Mouse (Mus musculus) midbrain, embryonic 12.5 days (tissue): ENCODE measurements at regions not wholly inside any gene's neighbourhood (a gene's known extent, or its start where the extent isn't known, plus 50 kb on each side); places are given as distances from the start of the nearest gene placed in this dataset.

Experiments
- ATAC-seq: fragments of 200-750 bp; cut with Nextera tagmentation; 2 replicates; pipeline ENCODE4 v1.8.0; 2017; ENCODE audit warnings: low read depth, moderate TSS enrichment, moderate library complexity; ENCODE audit not compliant: low FRiP score
- H3K27ac ChIP-seq: fragments of 300-500 bp; sonication (generic); replicated peaks from 2 replicates; pipeline ENCODE4 v1.5.1; 2016; ENCODE audit warnings: mild to moderate bottlenecking
- H3K27me3 ChIP-seq: fragments of 300-500 bp; sonication (generic); 2 replicates; pipeline ENCODE4 v1.6.1; 2016; ENCODE audit warnings: mild to moderate bottlenecking
- H3K36me3 ChIP-seq: fragments of 300-500 bp; sonication (generic); 2 replicates; pipeline ENCODE4 v1.6.1; 2016
- H3K4me1 ChIP-seq: fragments of 300-500 bp; sonication (generic); 2 replicates; pipeline ENCODE4 v1.6.1; 2016
- H3K4me2 ChIP-seq: fragments of 300-500 bp; sonication (generic); replicated peaks from 2 replicates; pipeline ENCODE4 v1.6.1; 2016; ENCODE audit warnings: mild to moderate bottlenecking, moderate library complexity
- H3K4me3 ChIP-seq: fragments of 300-500 bp; sonication (generic); 2 replicates; pipeline ENCODE4 v1.5.1; 2016; ENCODE audit warnings: mild to moderate bottlenecking
- H3K9ac ChIP-seq: fragments of 300-500 bp; sonication (generic); replicated peaks from 2 replicates; pipeline ENCODE4 v1.6.1; 2016; ENCODE audit warnings: mild to moderate bottlenecking, moderate library complexity
- H3K9me3 ChIP-seq: fragments of 300-500 bp; sonication (generic); 2 replicates; pipeline ENCODE4 v1.6.1; 2016; ENCODE audit warnings: mild to moderate bottlenecking
- WGBS: fragments of 180-500 bp; shearing (Covaris S2); methylation state at CpG from one replicate; pipeline ENCODE4 v1.1.7; 2016; 5-methylcytosine and 5-hydroxymethylcytosine counted together

DNA sequence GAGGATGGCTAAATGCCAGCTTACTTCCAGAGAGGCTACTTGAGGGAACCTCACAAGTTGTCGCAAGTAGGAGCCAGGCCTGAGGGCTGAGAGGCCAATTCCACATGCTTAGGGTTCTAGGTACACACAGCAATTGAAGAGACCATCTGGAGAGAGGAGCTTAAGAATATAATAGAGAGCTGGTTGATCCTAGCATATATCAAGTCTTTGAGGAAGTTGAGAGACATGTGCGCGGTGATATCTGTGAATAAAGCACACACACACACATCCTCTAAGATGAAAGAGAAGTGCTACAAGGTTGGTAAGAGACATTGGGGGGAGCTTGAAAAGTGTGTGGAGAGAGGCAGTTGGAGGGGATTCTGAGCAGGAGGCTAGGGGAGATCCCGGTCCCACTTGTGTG, 189.5 kb downstream of the Zfp462 start:
- H3K27me3 ChIP-seq, result no peaks in the 10 kb centered on the region; the same call in 1 of the 2 replicates
- peaks cover 9% of the 10 kb centered on the region; the same call in 1 of the 2 replicates for H3K4me1 ChIP-seq
- H3K9ac ChIP-seq, result no peak overlapping the region
- no peaks in the 10 kb centered on the region for H3K9me3 ChIP-seq
- 95% methylated on average over 4 of the region's 4 CpGs for WGBS
- H3K4me3 ChIP-seq, result no peak overlapping the region
- H3K27ac ChIP-seq, result no peak overlapping the region
- H3K36me3 ChIP-seq, result no peaks in the 10 kb centered on the region
- no peak overlapping the region for H3K4me2 ChIP-seq
- ATAC-seq, result no peak

DNA sequence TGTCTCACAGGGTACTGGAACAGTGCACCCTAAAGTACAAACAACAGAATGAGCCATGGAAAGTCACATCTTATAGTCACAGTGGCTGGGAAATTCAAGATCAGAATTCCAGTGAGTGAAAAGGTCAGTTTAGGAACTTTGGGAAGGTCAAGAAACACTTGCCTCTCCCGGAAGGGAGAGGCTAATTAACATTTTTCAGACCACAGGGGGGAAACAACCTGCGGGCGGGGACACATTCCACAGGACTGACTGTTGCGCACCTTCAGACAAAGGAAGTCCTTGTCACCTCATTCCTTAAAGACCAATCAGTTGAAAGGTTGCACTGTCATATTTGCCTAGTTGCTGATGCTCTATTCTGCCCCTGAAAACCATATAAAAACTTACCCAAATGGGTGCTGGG, 189.9 kb downstream of the Zfp462 start:
- Histone ChIP-seq H3K27ac (no peak overlapping the region), H3K4me2 (no peak overlapping the region), H3K9ac (no peak overlapping the region), H3K4me3 (no peak overlapping the region), H3K4me1 (peaks cover 9% of the 10 kb centered on the region; the same call in 1 of the 2 replicates), H3K27me3 (no peaks in the 10 kb centered on the region; the same call in 1 of the 2 replicates), H3K36me3 (no peaks in the 10 kb centered on the region), H3K9me3 (no peaks in the 10 kb centered on the region)
- ATAC-seq, result no peak
- WGBS, result 67% methylated on average over 4 of the region's 4 CpGs

DNA sequence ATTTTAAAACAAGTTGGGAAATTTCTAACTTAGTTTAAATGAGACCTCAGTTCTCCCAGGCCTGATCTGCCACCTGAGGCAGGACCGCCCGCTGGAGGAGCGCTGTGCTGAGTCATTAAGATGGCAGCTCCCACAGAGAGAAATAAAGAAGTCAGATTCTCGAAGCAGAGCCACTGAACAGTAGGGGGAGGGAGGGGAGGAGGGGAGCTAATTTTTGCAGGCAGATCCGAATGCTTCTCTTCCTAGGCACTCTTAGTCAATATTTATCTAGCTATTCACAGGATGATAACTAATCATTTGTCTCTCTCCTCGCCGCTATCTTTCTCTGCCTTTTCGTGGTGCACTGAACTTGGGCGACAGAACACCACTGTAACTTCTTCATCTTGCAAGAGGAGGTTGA, 191.4 kb downstream of the Zfp462 start:
- no peaks in the 10 kb centered on the region for H3K9me3 ChIP-seq
- WGBS, result 6% methylated on average over 9 of the region's 9 CpGs
- H3K4me1 ChIP-seq, result peaks cover 9% of the 10 kb centered on the region; the same call in 1 of the 2 replicates
- H3K36me3 ChIP-seq, result no peaks in the 10 kb centered on the region
- H3K4me2 ChIP-seq, result peak overlapping the region; percentile 32
- no peak overlapping the region for H3K9ac ChIP-seq
- H3K27me3 ChIP-seq, result no peaks in the 10 kb centered on the region; the same call in 1 of the 2 replicates
- no peak overlapping the region for H3K4me3 ChIP-seq
- ATAC-seq, result peak; percentile 65; the same call in 1 of the 2 replicates
- H3K27ac ChIP-seq, result no peak overlapping the region

DNA sequence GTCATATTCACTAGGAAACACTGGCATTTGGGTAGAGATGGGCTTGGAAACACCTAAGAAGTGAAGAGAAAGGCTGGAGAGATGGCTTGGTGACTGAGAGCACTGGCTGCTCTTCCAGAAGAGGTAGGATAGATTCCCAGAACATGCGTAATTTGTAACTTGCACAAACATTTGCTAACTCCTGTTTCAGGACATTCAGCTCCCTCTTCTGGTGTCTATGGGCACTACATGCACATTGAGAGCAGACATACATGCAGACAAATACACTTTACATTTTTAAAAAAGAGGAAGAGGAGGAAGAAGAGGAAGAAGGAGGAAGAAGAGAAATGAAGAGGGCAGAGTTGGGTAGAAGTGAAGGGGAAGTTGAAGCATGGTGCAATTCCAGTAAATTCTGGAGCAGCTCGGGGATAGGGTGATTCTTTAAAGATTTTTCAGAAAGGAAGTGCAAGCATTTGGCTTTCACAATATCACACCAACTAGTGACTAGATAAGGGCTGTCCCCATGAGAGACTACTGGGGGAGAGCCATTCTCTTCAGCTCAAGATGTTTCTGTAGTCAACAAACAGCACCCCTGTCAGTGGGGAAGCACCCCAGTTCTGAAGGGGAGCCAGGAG, 193.0 kb downstream of the Zfp462 start:
- WGBS, result 88% methylated on average over 2 of the region's 2 CpGs

DNA sequence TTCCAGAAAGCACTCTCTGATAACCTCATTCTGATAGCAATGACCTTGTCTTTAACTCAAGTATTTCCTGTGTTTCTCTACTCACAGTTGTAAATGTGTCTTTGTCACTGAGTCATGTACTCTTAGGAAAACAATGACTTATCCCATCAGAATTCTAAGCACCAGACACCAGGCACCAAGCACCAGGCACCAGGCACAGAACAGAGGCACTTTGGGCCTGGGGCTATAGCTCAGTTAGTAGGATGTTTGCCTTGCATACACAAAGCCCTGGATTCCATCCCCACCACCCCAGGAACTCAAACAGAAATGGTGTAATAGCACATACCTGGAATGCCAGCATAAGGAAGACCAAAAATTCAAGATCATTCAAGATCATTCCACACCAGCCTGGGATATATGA, 196.5 kb downstream of the Zfp462 start:
- H3K27ac ChIP-seq, result no peak overlapping the region
- H3K9me3 ChIP-seq, result no peaks in the 10 kb centered on the region
- no peaks in the 10 kb centered on the region for H3K27me3 ChIP-seq
- H3K4me3 ChIP-seq, result no peak overlapping the region
- H3K4me1 ChIP-seq, result peaks cover 15% of the 10 kb centered on the region; the same call in 1 of the 2 replicates
- H3K36me3 ChIP-seq, result no peaks in the 10 kb centered on the region
- H3K9ac ChIP-seq, result no peak overlapping the region
- H3K4me2 ChIP-seq, result no peak overlapping the region
- no peak for ATAC-seq

More for the DNA sequence above, 193.0 kb downstream of the Zfp462 start:
- no peak for ATAC-seq
- Histone ChIP-seq H3K4me1 (peaks cover 9% of the 10 kb centered on the region; the same call in 1 of the 2 replicates), H3K27me3 (no peaks in the 10 kb centered on the region; the same call in 1 of the 2 replicates), H3K27ac (no peak overlapping the region), H3K4me3 (no peak overlapping the region), H3K4me2 (no peak overlapping the region), H3K9me3 (no peaks in the 10 kb centered on the region), H3K9ac (no peak overlapping the region), H3K36me3 (no peaks in the 10 kb centered on the region)

DNA sequence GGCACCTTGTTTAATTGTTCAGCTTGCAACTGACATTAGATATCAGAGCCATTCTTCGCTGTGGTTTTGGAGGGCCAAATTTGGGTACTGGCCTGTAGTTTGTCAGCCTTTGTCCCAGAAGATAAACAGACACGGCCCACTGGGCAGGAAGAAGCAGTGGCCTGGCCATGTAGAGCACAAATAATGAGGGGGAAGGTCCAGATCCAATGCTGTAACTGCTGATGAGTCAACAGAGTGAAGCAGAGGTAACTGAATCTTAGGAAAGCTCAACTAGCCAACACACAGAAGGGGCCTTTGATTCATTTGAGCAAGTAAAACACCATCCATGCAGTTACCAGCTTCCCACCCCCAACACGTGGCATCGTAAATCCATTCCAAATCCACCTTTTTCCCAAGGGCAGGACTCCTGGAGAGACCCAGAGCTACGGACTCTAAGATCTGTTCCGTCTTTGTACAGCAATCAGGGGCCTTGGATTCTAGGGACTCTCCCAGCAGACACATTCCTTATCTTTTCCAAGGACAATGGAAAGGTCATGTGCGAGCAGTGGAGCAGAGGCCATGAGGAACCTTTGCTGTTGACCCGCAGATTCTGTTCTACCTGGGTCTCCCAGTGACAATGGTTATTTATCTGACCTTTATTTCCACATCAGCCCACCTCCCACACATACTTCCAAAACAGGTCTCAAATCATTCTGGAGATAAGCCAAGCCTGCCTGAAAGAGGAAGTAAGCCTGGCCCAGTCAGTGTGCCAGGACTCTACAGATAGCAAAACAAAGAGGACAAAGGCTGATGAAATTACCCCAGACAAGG, 197.3 kb downstream of the Zfp462 start:
- H3K27ac ChIP-seq, result no peak overlapping the region
- 77% methylated on average over 8 of the region's 8 CpGs for WGBS
- no peak overlapping the region for H3K9ac ChIP-seq
- H3K4me1 ChIP-seq, result peaks cover 12% of the 10 kb centered on the region; the same call in 1 of the 2 replicates
- H3K4me2 ChIP-seq, result no peak overlapping the region
- ATAC-seq, result no peak
- no peaks in the 10 kb centered on the region for H3K27me3 ChIP-seq
- no peaks in the 10 kb centered on the region for H3K36me3 ChIP-seq
- no peaks in the 10 kb centered on the region for H3K9me3 ChIP-seq
- H3K4me3 ChIP-seq, result no peak overlapping the region

DNA sequence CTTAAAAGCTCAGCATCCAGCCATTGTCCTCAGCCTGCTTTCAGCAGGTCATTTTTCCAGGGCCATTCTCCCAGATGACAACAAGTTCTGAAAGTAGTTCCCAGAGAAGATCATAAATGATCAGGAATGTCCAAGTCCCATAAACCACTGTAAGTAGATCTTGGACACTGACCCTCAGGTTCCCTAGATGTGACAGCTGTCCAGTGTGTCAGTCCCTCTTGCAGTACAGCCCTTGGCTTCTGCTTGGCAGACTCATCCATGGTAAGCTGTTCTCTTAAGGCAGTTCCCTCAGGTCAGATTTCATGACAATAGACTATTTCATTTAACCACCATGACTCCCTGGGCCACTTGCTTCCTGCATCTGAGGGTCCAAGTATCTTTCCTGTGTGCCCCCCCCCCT, 198.6 kb downstream of the Zfp462 start:
- Histone ChIP-seq H3K9me3 (no peaks in the 10 kb centered on the region), H3K27ac (no peak overlapping the region), H3K4me3 (no peak overlapping the region), H3K9ac (no peak overlapping the region), H3K4me2 (no peak overlapping the region), H3K4me1 (peaks cover 12% of the 10 kb centered on the region; the same call in 1 of the 2 replicates), H3K27me3 (no peaks in the 10 kb centered on the region), H3K36me3 (no peaks in the 10 kb centered on the region)
- no peak for ATAC-seq

DNA sequence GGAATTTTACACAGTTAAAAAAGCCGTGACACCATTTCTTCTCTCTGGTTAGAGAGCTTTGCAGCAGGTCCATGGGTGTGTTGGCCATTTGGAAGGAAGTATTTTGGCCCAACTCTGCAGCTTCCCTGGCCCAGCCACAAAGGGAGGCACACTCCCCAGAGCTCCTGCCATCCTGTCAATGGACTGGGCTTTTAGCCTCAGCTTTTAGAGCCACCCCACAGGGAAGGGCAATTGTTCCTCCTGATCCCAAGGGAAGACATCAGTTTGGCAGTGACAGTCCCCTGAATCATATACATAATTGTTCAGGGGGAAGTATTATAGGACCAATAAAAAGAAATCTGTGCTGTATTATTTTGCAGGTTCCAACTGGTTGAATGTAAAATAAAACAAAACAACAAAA, 200.1 kb downstream of the Zfp462 start:
- Histone ChIP-seq H3K27me3 (no peaks in the 10 kb centered on the region), H3K4me3 (no peak overlapping the region), H3K36me3 (no peaks in the 10 kb centered on the region), H3K9me3 (no peaks in the 10 kb centered on the region), H3K4me1 (peaks cover 12% of the 10 kb centered on the region; the same call in 1 of the 2 replicates), H3K9ac (no peak overlapping the region), H3K27ac (no peak overlapping the region), H3K4me2 (no peak overlapping the region)
- WGBS, result 68% methylated on average over 1 of the region's 1 CpGs
- ATAC-seq, result no peak

DNA sequence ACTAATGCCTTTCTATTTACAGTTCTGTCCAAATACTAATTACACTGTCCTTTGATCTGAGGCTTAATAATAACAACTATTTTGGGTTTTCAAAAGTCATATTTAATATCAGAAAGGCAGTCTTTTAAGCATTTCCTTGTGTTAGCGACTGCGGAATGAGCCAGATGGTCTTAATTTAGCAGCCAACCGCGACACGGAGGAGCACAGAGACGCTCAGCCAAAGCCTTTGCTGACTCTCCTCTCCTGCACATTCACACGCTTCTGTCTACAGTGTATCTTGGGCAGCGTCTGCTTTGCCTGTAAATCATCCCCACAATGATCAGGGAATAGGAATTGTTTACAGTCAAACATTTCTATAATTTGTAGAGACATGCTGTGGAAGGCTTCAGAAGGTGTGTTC, 201.1 kb downstream of the Zfp462 start:
- ATAC-seq, result no peak
- no peaks in the 10 kb centered on the region for H3K27me3 ChIP-seq
- no peak overlapping the region for H3K9ac ChIP-seq
- H3K36me3 ChIP-seq, result no peaks in the 10 kb centered on the region
- H3K27ac ChIP-seq, result no peak overlapping the region
- 49% methylated on average over 8 of the region's 8 CpGs for WGBS
- no peak overlapping the region for H3K4me2 ChIP-seq
- H3K9me3 ChIP-seq, result no peaks in the 10 kb centered on the region
- H3K4me3 ChIP-seq, result no peak overlapping the region
- peaks cover 12% of the 10 kb centered on the region; the same call in 1 of the 2 replicates for H3K4me1 ChIP-seq

DNA sequence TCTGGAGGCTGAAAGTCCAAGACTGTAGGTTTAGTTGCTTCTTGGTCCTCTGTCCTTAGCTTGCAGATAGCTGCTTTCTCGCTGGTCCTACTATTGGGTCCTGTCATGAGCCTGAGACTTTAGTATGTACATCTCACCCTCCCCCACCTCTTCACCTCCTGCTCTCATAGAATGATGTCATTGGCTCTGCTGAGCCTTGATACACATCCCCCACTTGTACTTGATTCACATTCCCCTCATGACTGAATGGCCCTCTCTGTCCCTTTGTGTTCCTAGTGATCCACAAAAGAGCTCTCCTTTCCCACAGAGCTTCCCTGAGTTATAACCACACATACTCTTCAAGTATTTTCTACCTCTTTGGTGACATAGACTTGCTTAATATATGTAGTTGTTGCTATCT, 201.5 kb upstream of the Rad23b start:
- Histone ChIP-seq H3K36me3 (no peaks in the 10 kb centered on the region), H3K27me3 (no peaks in the 10 kb centered on the region), H3K27ac (no peak overlapping the region), H3K9me3 (no peaks in the 10 kb centered on the region), H3K9ac (no peak overlapping the region), H3K4me3 (no peak overlapping the region), H3K4me1 (peaks cover 12% of the 10 kb centered on the region; the same call in 1 of the 2 replicates), H3K4me2 (no peak overlapping the region)
- peak; percentile 44; the same call in 1 of the 2 replicates for ATAC-seq
- 81% methylated on average over 1 of the region's 1 CpGs for WGBS

DNA sequence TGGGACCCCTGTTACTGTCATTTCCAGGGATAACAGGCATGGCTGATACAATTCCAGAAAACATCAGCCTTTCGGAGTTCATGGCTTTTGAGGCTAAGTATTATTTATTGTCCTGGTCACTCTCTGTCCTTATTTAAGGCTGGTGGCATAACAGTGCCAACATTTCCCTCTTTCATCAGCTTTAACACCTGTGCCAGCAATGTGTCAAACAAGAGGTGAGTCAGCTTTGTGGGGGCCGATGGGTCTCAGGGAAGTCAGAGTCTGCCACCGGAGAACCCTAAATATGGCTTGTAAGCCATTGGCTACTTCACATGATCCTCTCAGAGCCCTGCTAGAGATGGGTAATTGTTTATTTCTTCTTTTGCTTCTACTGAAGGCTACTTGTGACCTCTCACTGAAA, 195.3 kb upstream of the Rad23b start:
- ATAC-seq, result no peak
- WGBS, result 93% methylated on average over 3 of the region's 3 CpGs

DNA sequence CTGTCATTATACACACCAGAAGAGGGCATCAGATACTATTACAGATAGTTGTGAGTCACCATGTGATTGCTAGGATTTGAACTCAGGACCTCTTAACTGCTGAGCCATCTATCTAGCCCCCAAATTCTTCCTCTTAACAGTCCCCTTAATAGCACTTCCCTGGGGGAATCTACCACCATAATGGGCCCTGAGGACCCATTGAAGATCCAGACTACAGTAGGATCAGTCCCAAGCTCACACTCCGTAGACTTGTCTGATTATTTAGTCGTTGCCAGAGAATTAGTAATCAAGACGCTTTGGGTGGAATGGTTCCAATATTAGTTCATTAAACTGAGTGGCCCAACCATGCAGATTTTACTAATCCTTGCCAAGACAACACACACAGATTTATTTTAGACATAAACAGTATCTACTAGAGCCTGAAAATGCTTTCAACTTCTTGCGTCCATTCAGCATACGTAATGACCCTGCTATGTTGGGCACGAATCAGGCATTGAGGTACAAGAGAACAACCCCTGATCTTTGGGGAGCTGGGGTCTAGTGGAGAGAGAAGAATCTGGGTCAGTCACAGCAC, 191.6 kb upstream of the Rad23b start:
- Histone ChIP-seq H3K4me2 (no peak overlapping the region), H3K9me3 (no peaks in the 10 kb centered on the region), H3K4me3 (no peak overlapping the region), H3K36me3 (no peaks in the 10 kb centered on the region), H3K27ac (no peak overlapping the region), H3K9ac (no peak overlapping the region), H3K27me3 (no peaks in the 10 kb centered on the region), H3K4me1 (no peaks in the 10 kb centered on the region)
- 94% methylated on average over 6 of the region's 6 CpGs for WGBS
- ATAC-seq, result no peak

More for the DNA sequence above, 195.3 kb upstream of the Rad23b start:
- no peak overlapping the region for H3K27ac ChIP-seq
- H3K27me3 ChIP-seq, result no peaks in the 10 kb centered on the region
- H3K36me3 ChIP-seq, result no peaks in the 10 kb centered on the region
- H3K4me1 ChIP-seq, result no peaks in the 10 kb centered on the region
- H3K9ac ChIP-seq, result no peak overlapping the region
- H3K4me3 ChIP-seq, result no peak overlapping the region
- no peaks in the 10 kb centered on the region for H3K9me3 ChIP-seq
- no peak overlapping the region for H3K4me2 ChIP-seq
